Mouse (Mus musculus) liver, adult (tissue): ENCODE data around the gene Esf1.

Experiments used
- GATA4 ChIP-seq: IDR thresholded peaks from 2 replicates; pipeline ENCODE4 v1.6.1; 2014; ENCODE audit warnings: mild to moderate bottlenecking, low read length; ENCODE audit not compliant: insufficient replicate concordance

Gene Esf1

DNA sequence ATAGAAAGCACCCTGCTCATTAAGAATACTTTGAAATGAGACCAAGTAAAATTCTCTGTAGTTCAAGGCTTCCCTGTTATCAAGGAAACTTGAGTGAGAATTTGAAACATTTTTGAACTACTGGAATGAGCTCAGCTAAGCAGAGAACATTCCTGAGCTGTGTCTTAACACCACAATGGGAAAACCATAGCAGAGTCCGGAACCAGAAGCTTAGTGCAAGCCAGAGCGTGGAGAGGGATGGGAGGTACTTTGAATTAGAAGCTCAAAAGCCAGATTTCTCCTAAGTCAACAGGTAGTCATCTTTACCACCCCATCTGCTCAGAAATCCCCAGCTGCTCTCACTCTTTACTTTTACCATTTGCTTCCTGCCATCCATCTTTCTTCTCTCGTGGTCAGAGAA is 65.4 kb downstream of the Esf1 start:
- no peak for TF ChIP-seq GATA4

DNA sequence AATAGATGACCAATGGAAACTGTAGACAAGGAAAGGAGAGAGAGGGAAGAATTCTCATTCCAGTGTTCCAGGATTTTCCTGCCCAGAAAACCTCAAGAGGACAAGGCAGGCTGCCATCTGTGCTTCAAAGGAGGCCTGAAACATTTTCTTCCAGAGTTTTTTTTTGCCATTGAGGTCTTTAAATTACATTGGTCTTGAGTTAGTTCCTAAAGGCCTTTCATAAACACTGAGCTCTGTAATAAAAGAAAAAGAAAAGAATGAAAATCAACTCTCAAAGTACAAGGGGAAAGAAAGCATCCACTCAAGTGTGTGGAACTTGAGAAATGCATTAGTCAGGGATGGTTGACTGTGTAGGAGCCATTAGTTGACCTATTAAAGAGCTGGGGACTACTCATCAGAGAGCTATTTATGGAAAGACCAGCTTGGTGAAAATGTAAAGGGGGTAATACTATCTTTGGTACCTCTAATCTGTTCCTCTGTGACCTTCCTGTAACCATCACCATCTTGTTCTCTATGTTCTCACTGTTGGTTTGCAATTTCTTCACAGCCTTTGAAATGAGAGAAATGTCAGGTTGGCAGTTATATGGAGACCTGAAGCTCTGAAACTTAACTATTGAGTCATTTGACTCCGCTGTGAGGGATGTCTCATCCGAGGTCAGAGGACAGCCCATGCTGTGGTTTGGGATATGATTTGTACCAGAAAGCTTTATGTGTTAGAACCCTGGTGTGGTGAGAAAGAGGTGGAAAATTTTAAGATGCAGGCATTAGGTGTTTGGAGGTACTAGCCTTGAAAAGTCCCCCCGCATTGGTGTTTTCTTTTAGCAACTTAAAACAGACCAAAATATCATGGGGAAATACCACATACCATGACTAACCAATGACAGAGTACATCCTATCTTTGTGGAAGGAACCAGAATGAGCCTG is 69.6 kb downstream of the Esf1 start:
- TF ChIP-seq GATA4, result no peak

DNA sequence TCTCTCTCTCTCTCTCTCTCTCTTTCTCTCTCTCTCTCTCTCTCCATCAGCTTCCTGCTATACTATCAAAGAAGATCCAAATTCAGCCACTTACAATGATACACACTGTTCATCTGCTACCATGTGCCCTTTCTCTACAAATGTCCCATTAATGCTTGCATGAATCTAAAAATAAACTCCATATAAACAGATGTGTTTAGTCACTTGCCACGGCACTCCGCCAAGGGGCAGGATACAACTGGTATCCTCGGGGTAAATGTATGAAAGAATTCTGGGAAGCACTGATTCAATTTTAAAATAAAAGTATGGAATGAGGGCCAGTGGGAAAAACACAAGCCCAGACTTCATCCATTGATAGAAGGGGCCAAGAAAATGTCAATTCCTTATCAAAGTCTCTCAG is 70.4 kb downstream of the Esf1 start:
- no peak for TF ChIP-seq GATA4

DNA sequence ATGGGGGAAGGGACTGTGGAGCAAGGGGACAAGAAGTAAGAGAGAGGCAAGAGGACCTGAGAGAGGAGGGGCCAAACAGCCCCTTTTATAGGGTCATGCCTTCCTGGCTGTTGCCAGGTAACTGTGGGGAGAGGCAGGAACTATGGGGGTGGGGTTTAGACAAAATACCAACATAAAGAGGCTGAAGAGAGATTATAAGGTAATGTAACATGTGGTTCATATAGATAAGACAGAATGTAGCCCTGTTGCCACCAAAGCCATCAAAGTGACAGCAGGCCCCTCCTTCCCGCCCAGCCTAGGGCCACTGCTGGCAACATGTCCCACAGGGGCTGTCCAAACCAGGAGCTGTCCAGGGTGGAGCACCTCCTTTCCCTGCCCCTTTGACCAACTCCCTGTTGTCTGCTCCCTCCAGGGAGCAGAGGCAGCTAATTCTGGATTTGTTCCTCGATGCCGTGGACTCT is 73.2 kb downstream of the Esf1 start:
- TF ChIP-seq GATA4, result no peak

DNA sequence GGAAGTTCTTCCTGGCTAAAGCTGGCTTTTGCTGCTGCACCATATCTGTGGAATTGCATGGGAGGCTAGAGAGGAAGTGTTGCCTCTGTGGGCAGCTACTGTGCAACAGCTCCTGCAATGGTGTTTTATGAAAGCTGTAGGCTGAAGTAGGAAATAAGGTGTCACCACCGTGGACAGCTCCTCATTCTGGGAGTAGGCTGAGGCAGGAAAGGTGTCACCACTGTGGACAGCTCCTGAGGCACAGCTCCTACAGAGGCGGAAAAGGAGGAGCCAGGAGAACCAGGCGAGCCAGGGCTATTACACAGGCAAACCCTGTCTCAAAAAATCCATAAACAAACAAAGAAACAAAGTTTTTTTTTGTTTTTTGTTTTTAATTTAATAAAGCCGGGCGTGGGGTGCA is 74.3 kb downstream of the Esf1 start:
- TF ChIP-seq GATA4, result no peak

DNA sequence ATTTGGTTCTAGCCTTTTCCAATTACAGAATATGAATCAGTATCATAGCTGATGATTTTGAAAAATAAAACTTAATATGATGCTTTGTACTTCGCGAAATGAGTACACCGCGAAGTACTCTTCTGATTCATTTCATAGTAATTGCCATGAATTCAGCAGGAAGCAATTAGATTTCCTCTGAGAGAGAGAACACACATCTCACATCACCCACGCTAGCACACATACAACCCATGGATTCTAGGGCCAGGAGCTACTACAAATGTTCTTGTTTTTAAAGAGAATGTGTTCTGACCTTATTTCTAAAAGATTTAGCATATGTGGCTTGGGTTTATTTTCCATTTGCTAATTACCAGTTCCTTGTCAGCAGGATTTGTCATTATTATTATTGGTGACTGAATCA is 76.9 kb downstream of the Esf1 start:
- no peak for TF ChIP-seq GATA4

DNA sequence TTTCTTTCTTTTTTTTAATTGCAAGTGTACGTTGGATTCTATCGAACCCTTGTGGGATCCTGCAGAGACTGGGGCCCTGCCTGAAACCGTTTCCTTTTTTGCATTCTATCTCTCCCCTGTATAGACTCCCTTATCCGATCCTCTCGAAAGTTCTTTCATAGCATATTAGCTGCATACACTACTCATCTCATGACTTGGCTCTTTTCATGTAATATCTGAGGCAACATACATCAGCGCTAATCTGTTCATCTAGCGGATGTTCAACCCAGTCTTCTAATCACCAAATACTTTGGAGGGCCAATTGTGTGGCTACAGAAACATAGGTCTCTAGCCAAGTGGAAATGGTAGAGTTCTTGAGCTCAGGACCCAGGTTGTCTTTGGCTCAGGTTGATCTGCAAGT is 86.1 kb downstream of the Esf1 start:
- TF ChIP-seq GATA4, result no peak

DNA sequence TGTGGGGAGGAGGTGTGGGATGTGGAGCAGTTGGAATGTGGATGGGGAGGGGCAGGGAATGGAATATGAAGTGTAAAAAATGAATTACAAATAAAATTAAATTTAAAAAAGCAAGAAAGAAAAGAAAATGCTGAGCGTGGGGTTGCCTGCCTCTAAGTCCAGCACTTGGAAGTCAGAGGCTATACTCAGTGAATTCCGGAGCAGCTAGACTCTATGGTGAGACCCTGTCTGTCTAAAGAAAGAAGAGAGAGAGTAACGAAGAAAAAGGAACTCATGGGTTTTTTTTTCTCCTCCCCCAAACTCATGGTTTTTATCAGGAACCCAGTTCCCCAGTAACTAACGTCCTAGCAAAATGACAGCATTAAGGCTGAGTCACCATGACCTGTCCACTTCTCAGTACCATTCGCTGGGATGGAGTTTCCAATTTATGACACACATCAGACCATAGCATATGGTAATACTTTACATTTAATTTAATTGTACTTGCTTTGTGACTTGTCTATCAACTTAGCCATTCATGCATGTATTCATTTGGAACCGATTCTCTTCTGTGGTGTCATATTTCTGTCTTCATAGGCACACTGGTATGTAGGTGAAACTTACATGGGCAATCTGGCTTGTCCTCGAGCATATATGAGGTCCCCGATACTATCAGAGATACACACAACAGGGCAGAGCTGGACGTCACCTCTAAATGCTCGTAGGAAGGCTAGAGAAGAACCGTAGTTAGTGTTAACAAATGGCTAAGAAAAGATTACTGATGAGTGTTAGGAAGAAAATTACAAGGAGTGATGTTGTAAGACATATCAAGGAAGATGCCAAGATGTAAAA is 89.4 kb downstream of the Esf1 start:
- no peak for TF ChIP-seq GATA4

DNA sequence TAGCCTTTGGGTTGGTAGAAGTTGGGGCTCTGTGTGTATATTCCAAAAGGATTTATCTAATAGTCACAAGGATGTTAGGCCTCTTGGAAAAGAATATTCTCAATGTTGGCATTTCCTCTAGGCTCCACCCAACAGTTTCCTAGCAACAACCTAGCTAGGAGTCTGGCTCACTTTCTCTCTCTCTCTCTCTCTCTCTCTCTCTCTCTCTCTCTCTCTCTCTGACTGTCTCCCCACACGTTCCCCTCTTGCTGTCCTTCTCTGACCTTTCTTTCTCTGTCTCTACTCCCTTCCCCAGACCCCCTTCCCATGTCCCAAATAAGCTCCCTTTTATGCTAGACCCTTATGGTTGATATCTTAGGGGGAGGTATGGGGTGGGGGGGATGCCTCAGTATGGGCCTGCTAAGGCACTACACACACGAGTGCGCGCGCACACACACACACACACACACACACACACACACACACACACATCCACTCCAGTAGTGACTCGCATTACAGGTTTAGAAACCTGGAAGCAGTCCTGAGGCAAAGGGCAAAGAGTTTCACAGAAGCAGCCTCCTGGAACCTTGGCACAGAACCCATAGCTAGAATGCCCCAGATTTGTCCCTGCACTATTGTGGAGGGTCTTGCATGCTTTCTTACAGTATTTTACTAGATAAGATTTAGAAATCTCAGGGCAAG is 91.6 kb downstream of the Esf1 start:
- no peak for TF ChIP-seq GATA4

DNA sequence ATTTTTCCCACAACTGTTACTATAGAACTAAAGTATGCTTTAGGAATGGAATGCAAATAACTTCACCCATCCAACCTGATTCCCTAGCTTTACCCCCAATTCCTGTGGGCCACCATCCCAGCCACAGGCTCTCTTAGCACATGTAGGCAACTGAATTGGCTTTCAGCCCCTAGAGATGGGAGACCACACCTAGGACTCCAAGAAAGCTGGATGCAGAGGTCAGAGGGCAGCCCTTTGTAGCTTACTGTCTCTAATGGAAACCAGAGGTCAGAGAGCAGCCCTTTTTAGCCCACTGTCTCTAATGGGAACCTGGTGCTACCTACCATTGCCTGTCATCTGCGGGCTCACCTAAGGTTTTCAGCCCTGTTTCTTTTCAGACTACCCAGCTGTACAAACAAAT is 92.9 kb downstream of the Esf1 start:
- TF ChIP-seq GATA4, result no peak

DNA sequence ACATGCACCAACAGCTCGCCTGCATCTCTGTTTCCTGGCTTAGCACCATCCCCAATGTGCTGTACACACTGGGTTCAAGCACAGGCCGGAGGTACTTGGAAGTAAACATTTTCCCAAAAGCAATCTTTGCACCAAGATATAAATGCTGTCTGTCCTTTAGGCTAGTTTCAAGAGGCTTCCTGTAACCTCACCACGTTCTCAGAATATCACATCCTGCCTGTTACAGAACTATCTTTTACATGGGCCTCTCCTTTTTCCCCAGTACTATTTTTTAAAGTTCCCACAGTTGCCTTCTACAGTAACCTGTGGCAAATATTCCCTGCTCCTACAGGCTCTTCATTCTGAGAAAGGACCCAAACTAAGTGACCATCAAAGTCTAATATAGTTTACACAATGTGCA is 95.2 kb downstream of the Esf1 start:
- TF ChIP-seq GATA4, result no peak
